In genomic region chr9:57433097-57434032, GRCm38 (mm10) we compare ENCODE assay signal across 8 mouse cellular contexts. TPM values are rescaled to one million over a fixed set of nuclear protein-coding genes. Genes with fewer than 3 reads are reported as not detected.
A peak's percentile ranks its signal among the peaks of the same experiment; 100 is the strongest.
DNase-seq lines count a peak whose midpoint lies in the region; ATAC-seq lines count a peak whose summit lies in the region.

No protein-coding gene starts in this region.

- H3K27me3 ChIP-seq in hindbrain, embryonic 14.5 days (ENCODE audit: control insufficient read depth, insufficient read depth, low read length): no peaks in the 10 kb centered on the region

- H3K4me3 ChIP-seq in hindbrain, embryonic 14.5 days (replicated peaks; ENCODE audit: low read length): no peak overlapping the region

- H3K9ac ChIP-seq in hindbrain, embryonic 14.5 days: peak overlapping the region; percentile 33; the same call in 1 of the 2 replicates

- WGBS in hindbrain, embryonic 14.5 days: 19% methylated on average over 11 of the region's 11 CpGs

- DNase-seq in R1 (ENCODE audit: low read depth, low spot score): peak; percentile 84
- peak; percentile 79 to 81 for DNase-seq in cerebellum, postnatal 36 days
- peak; percentile 78 to 81 for DNase-seq in frontal cortex, postnatal 36 days (ENCODE audit: low spot score in 2 of 2)
- DNase-seq in hindbrain, embryonic 14.5 days (ENCODE audit: low spot score): peak; percentile 86
- DNase-seq in layer of hippocampus, postnatal 36 days: peak; percentile 77 to 79
- peak; percentile 86 for DNase-seq in lung, postnatal 25 days (ENCODE audit: low spot score)
- DNase-seq in retina, embryonic 14.5 days (ENCODE audit: low spot score): peak; percentile 90
- DNase-seq in thymus, postnatal 36 days: peak; percentile 82 to 84

- no peaks in the 10 kb centered on the region; the same call in 1 of the 2 replicates for H3K36me3 ChIP-seq in hindbrain, embryonic 14.5 days (replicated peaks; ENCODE audit: control insufficient read depth, insufficient read depth)

- H3K9me3 ChIP-seq in hindbrain, embryonic 14.5 days (ENCODE audit: control insufficient read depth, low read length): no peaks in the 10 kb centered on the region

- peaks cover 9% of the 10 kb centered on the region; the same call in 1 of the 2 replicates for H3K4me1 ChIP-seq in hindbrain, embryonic 14.5 days (replicated peaks; ENCODE audit: control insufficient read depth, insufficient read depth, low read length)

- 0 out of 2 replicates have a peak overlapping the region, but pooled peaks have one; percentile 12 for H3K27ac ChIP-seq in hindbrain, embryonic 14.5 days

- peak; percentile 67; the same call in 1 of the 2 replicates for ATAC-seq in hindbrain, embryonic 14.5 days (ENCODE audit: low FRiP score)

- no peak overlapping the region for H3K4me2 ChIP-seq in hindbrain, embryonic 14.5 days (replicated peaks)

RNA-seq across cellular contexts. Expression of gene Ppcdc, which starts 6.6 kb away (rescaled TPM):
- polyA plus RNA-seq in hindbrain, embryonic 14.5 days (2014; fragmentation: Nextera tagmentation; extraction: Ambion mirVana): 19.8 and 21.9 TPM in 2 replicates
- total RNA-seq in layer of hippocampus, postnatal 36 days (2021): 10 to 100 TPM; 14.9 to 17.7 TPM

RNA-seq across cellular contexts. Expression of gene Scamp5, which starts 34.5 kb away (rescaled TPM):
- 90.0 and 108 TPM in 2 replicates for polyA plus RNA-seq in hindbrain, embryonic 14.5 days (2014; fragmentation: Nextera tagmentation; extraction: Ambion mirVana)
- total RNA-seq in layer of hippocampus, postnatal 36 days (2021): 100 to 1,000 TPM; 370 to 381 TPM
